Mouse (Mus musculus) stomach, embryonic 14.5 days (tissue): ENCODE data around the gene Lsamp. TPM values are rescaled to one million over a fixed set of nuclear protein-coding genes. Genes with fewer than 3 reads are reported as not detected.

ENCODE experiments used
- ATAC-seq: fragments of 200-750 bp; cut with Nextera tagmentation; 2 replicates; pipeline ENCODE4 v1.8.0; 2017; ENCODE audit warnings: low read depth, moderate TSS enrichment; ENCODE audit not compliant: insufficient number of reproducible peaks, insufficient read depth, low FRiP score
- H3K27ac ChIP-seq: fragments of 300-500 bp; sonication (generic); 2 replicates; pipeline ENCODE4 v1.5.1; 2014; ENCODE audit warnings: mild to moderate bottlenecking, low read length, moderate library complexity, mixed read lengths
- H3K27me3 ChIP-seq: fragments of 300-500 bp; sonication (generic); 2 replicates; pipeline ENCODE4 v1.6.1; 2014; ENCODE audit warnings: low read length, control low read depth, mixed read lengths; ENCODE audit not compliant: control insufficient read depth, insufficient read depth
- H3K36me3 ChIP-seq: fragments of 300-500 bp; sonication (generic); 2 replicates; pipeline ENCODE4 v1.6.1; 2014; ENCODE audit warnings: mild to moderate bottlenecking, control low read depth, low read length, moderate library complexity, mixed read lengths; ENCODE audit not compliant: control insufficient read depth, insufficient read depth
- H3K4me1 ChIP-seq: fragments of 300-500 bp; sonication (generic); 2 replicates; pipeline ENCODE4 v1.6.1; 2014; ENCODE audit warnings: low read length, control low read depth, mixed read lengths; ENCODE audit not compliant: control insufficient read depth, insufficient read depth
- H3K4me2 ChIP-seq: fragments of 300-500 bp; sonication (generic); replicated peaks from 2 replicates; pipeline ENCODE4 v1.6.1; 2014; ENCODE audit warnings: low read depth, low read length, control low read depth
- H3K4me3 ChIP-seq: fragments of 300-500 bp; sonication (generic); 2 replicates; pipeline ENCODE4 v1.5.1; 2014; ENCODE audit warnings: low read depth, low read length, control low read depth
- H3K9ac ChIP-seq: fragments of 300-500 bp; sonication (generic); replicated peaks from 2 replicates; pipeline ENCODE4 v1.6.1; 2014; ENCODE audit warnings: low read depth, mild to moderate bottlenecking, control low read depth, low read length, moderate library complexity, mixed read lengths
- H3K9me3 ChIP-seq: fragments of 300-500 bp; sonication (generic); 2 replicates; pipeline ENCODE4 v1.6.1; 2016; ENCODE audit warnings: low read depth, low read length, control low read depth; ENCODE audit not compliant: control insufficient read depth
- WGBS: fragments of 180-500 bp; shearing (Covaris S2); extraction: QIAGEN DNeasy Blood & Tissue Kit; methylation state at CpG from one replicate; pipeline ENCODE4 v1.1.7; 2014; 5-methylcytosine and 5-hydroxymethylcytosine counted together
- polyA plus RNA-seq: library from polyadenylated mRNA; unstranded; fragments of >200 nt; fragmentation: Nextera tagmentation; extraction: Ambion mirVana; gene quantifications from 2 replicates; pipeline ENCODE4 v1.2.1, GENCODE M21; 2014

The Lsamp gene
- polyA plus RNA-seq, 1 experiment from 2014 or later, result 15.6 TPM

DNA sequence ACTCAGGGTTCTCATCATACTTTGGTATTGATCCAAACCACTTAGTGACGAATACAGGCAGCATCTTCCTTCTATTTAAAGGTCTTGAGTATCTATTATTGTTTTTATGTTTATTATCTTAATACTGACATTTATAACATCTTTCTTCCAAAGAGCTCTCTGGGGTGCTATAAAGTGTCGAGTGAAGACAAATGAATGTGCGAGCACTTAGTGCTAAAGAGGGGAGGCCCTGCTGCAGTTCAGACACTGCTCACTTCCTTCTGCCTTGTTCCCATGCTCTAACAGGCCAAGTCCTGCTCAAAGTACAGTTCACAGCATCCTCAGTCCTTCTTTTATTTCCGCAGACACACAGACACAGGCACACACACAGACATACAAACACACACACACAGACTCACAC lies 1537.4 kb downstream of the Lsamp start:
- H3K4me3 ChIP-seq, result no peak overlapping the region
- no peak overlapping the region for H3K9ac ChIP-seq
- H3K9me3 ChIP-seq, result no peaks in the 10 kb centered on the region
- H3K4me2 ChIP-seq, result no peak overlapping the region
- H3K36me3 ChIP-seq, result no peaks in the 10 kb centered on the region
- H3K27me3 ChIP-seq, result no peaks in the 10 kb centered on the region
- no peak for ATAC-seq
- WGBS, result 54% methylated on average over 4 of the region's 4 CpGs
- no peaks in the 10 kb centered on the region for H3K4me1 ChIP-seq
- no peak overlapping the region for H3K27ac ChIP-seq

DNA sequence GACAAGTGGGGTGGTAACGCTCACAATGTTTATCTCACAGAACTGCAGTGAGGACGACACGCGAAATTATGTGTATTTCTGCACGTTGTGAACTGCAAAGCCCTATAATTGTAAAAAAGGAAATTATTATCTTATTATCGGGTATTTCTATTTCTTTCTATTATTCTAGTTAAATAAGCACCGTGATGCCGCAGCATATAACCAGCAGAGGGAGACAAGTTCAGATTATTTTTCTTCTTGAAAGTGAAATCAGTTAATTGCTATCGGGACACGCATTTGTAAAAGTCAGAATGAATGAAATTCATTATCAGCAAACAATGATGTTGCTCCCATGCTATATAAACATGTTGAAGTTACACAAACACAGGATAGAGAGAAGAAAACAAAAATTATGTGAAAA lies 1540.1 kb downstream of the Lsamp start:
- no peak overlapping the region for H3K9ac ChIP-seq
- no peak for ATAC-seq
- no peaks in the 10 kb centered on the region for H3K27me3 ChIP-seq
- H3K4me1 ChIP-seq, result no peaks in the 10 kb centered on the region
- H3K4me2 ChIP-seq, result no peak overlapping the region
- no peaks in the 10 kb centered on the region for H3K36me3 ChIP-seq
- H3K27ac ChIP-seq, result no peak overlapping the region
- 63% methylated on average over 10 of the region's 10 CpGs for WGBS
- H3K4me3 ChIP-seq, result no peak overlapping the region
- H3K9me3 ChIP-seq, result no peaks in the 10 kb centered on the region

DNA sequence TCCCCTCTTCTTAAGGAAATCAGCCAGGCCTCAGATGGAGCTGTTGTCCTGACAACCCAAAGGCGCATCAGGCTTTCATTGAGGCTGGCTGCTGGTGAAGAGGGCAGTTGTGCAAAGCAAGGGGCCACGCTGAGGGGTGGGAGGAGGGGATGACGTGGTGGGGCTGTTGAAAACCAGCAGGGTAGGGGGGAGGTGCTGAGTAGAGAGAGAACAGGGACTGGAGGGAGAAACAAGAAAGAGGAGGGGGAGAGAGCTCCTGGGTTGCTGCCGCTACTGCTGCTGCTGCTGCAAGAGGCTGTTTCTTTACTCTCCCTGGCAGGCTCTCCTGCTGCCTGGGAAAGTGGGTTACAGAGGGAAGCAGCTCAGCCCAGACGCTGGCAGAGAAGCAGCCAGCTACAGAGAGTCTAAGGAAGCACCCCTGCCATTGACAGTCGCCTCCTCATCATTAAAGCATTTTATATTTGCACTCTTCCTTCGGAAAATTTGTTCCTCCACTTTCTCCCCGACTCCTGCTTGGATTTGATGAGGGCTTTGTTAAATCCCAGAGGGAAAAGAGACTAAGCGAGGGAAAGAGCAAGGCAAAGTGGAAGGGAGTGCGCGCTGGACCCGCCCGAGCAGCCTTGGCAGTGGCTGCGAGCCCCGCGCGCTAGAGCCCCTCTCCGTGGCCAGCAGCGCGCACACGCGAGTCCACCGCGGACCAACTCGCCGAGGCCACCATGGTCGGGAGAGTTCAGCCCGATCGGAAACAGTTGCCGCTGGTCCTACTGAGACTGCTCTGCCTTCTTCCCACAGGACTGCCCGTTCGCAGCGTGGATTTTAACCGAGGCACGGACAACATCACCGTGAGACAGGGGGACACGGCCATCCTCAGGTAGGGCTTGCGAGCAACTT lies 1548.7 kb downstream of the Lsamp start:
- Histone ChIP-seq H3K9me3 (no peaks in the 10 kb centered on the region), H3K4me3 (peak overlapping the region; percentile 51), H3K4me1 (no peaks in the 10 kb centered on the region), H3K36me3 (no peaks in the 10 kb centered on the region), H3K27me3 (no peaks in the 10 kb centered on the region), H3K4me2 (peak overlapping the region; percentile 77), H3K9ac (peak overlapping the region; percentile 36; the same call in 1 of the 2 replicates), H3K27ac (peak overlapping the region; percentile 30; the same call in 1 of the 2 replicates)
- WGBS, result under 1% methylated on average over 38 of the region's 38 CpGs
- peak; percentile 79 for ATAC-seq

DNA sequence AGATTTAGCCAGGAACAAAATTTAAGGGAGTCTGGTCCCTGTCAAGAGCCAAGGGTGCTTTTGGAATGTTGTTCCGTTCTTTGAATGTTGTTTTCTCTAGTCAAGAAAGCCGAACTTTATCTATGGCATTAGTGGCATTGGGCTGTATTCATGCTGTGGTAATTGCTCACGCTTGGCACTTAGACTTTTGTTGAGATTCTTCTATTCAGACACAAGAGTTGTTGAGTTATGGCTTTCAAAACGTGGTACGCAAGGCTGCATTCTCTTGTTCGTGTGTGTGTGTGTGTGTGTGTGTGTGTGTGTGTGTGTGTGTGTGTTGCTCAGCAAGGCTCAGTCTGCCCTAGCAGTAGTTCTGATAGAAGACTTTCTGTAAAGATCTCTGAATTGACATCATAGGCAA lies 1549.5 kb downstream of the Lsamp start:
- no peaks in the 10 kb centered on the region for H3K36me3 ChIP-seq
- no peak for ATAC-seq
- 4% methylated on average over 6 of the region's 6 CpGs for WGBS
- peak overlapping the region; percentile 51 for H3K4me3 ChIP-seq
- no peaks in the 10 kb centered on the region for H3K9me3 ChIP-seq
- H3K9ac ChIP-seq, result peak overlapping the region; percentile 36; the same call in 1 of the 2 replicates
- H3K27me3 ChIP-seq, result no peaks in the 10 kb centered on the region
- no peaks in the 10 kb centered on the region for H3K4me1 ChIP-seq
- peak overlapping the region; percentile 77 for H3K4me2 ChIP-seq
- no peak overlapping the region for H3K27ac ChIP-seq

- ATAC-seq, result no peak
- H3K9ac ChIP-seq, result no peak overlapping the region
- H3K4me1 ChIP-seq, result no peaks in the 10 kb centered on the region
- H3K4me3 ChIP-seq, result no peak overlapping the region
- H3K9me3 ChIP-seq, result no peaks in the 10 kb centered on the region
- 68% methylated on average over 1 of the region's 1 CpGs for WGBS
- no peak overlapping the region for H3K27ac ChIP-seq
- no peaks in the 10 kb centered on the region for H3K36me3 ChIP-seq
- H3K4me2 ChIP-seq, result no peak overlapping the region
- no peaks in the 10 kb centered on the region for H3K27me3 ChIP-seq
Measured at GRCm38 (mm10) chr16:41535806-41536205, 1551.6 kb downstream of the Lsamp start.

DNA sequence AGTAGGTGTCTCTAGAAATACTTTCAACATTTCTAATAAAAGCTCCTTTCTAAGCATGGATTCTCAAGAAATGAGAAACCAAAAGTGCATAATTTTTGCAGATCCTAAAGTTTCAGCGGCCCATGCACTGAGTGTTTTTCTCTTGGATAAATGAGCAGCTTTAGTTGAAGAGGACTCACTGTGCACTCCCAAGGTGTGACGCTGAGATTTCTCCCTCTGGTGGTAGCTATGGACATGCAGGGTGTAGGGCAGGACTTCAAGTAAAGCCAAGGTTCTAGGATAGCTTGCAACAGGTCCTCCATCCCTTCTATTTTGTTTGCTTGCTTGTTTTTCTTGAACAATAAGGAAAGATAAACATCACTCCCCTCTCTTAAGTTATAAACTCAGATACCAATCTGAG lies 1558.5 kb downstream of the Lsamp start:
- no peaks in the 10 kb centered on the region for H3K27me3 ChIP-seq

GRCm38 (mm10) chr16:41551164-41551563 lies 1567.0 kb downstream of the Lsamp start:
- no peaks in the 10 kb centered on the region for H3K36me3 ChIP-seq
- ATAC-seq, result no peak
- H3K4me3 ChIP-seq, result no peak overlapping the region
- H3K4me1 ChIP-seq, result no peaks in the 10 kb centered on the region
- H3K27me3 ChIP-seq, result no peaks in the 10 kb centered on the region
- 78% methylated on average over 3 of the region's 3 CpGs for WGBS
- no peak overlapping the region for H3K4me2 ChIP-seq
- H3K9me3 ChIP-seq, result no peaks in the 10 kb centered on the region
- no peak overlapping the region for H3K27ac ChIP-seq
- no peak overlapping the region for H3K9ac ChIP-seq

More for the DNA sequence above, 1558.5 kb downstream of the Lsamp start:
- Histone ChIP-seq H3K27ac (no peak overlapping the region), H3K4me2 (no peak overlapping the region), H3K36me3 (no peaks in the 10 kb centered on the region), H3K4me3 (no peak overlapping the region), H3K9ac (no peak overlapping the region), H3K4me1 (no peaks in the 10 kb centered on the region), H3K9me3 (no peaks in the 10 kb centered on the region)
- 44% methylated on average over 2 of the region's 2 CpGs for WGBS
- ATAC-seq, result no peak

- H3K4me2 ChIP-seq, result no peak overlapping the region
- no peak overlapping the region for H3K9ac ChIP-seq
- H3K4me3 ChIP-seq, result no peak overlapping the region
- no peak overlapping the region for H3K27ac ChIP-seq
- no peaks in the 10 kb centered on the region for H3K4me1 ChIP-seq
- no peaks in the 10 kb centered on the region for H3K36me3 ChIP-seq
- ATAC-seq, result no peak; the same call in 1 of the 2 replicates
- WGBS, result 24% methylated on average over 3 of the region's 3 CpGs
- H3K27me3 ChIP-seq, result no peaks in the 10 kb centered on the region
- H3K9me3 ChIP-seq, result no peaks in the 10 kb centered on the region
Measured at GRCm38 (mm10) chr16:41551851-41552262, 1567.7 kb downstream of the Lsamp start.
